Mouse (Mus musculus): ENCODE measurements around the gene Ncapg.
"Not testable (repeated sequence)": the region's sequence is repeated elsewhere in the genome, so short reads cannot be mapped to it uniquely, and the experiment has no call there.

The Ncapg gene

DNA sequence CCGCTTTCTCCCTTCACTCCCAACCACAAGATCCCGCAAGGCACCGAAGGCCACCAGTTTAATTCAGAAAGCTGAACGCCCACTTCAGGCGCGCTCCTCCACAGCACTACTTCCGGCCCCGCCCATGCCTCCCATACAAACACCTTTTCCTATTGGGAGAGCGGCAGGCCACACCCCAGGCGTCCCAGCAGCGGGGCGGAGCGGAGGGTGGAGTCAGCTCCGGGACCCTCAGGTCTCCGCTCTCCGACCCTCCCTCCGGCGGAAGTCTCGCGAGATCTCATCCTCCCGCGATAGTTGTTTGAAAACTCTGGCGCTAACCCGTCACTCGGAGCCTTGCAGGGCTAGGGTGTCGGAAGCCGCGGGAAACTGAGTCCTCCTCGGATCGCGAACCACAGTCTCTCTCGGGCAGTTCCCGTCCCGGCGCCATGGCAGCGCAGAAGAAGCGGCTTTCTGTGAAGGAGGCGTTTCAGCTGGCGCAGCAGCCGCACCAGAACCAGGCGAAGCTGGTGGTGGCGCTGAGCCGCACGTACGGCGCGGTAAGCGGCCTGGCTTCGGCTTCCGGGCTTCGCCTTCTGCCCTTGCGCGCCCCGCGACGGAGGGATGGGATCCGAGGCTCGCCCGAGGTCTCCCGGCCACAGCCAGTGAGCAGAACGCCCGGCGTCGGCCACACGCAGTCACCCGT is at the start of gene Ncapg:
Ncapg (plus strand) TSS at position 322 of the 682 bp plus-strand sequence.
- DNase-seq (ENCODE audit: low spot score) = peak; percentile 99

DNA sequence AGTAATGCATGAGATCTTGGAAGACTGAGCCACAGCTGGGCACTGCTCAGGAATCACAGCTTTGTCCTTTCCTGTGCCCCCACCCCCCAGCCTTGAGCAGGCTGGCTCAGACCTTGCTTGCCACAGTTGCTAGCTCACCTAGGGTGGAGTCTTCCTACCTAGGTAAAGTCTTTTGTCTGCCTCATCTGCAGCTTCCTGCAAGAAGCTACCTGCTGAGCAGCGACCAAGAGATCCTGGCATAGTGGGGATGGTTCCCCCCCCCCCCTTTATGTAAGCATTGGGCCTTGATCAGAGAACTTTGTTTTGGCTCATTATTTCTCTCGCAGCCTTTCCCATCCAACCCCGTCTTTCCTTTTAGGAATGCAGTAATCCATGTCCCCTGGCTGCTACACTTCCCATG is 48.2 kb upstream of the Ncapg start:
- DNase-seq (ENCODE audit: low spot score) = no peak

DNA sequence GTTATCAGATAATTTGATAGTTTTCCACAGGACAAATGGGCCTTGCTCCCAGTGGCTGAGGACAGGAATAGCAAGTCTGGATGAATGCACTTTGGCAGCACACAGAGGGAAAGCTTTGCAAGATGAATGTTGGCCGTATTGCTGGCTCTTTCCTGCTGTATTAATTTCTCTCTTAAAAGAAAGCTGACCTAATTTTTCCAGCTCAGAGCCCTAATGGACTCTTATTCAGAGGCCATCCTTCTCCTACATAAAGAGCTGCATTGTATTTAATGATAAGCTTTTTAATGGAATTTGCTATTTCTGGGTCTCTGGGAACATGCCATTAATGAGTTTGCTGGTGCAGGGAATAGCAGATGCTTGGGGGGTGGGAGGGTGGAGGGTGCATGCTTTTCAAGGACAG is 41.9 kb upstream of the Ncapg start:
- no peak for DNase-seq (ENCODE audit: low spot score)

DNA sequence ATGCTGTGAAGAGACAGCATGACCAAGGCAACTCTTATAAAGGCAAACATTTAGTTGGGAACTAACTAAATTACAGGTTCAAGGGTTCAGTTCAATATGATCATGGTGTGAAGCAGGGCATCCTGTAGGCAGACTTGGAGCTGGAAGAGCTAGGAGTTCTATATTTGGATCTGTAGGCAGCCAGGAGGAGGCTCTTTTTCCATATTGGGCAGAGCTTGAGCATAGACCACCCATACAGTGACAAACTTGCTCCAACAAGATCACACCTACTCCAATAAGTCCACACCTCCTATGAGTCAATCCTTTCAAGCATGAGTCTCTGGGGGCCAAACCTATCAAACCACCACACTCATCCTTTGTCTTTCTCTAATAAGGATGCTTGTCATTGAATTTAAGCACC is 40.2 kb upstream of the Ncapg start:
- no peak for DNase-seq (ENCODE audit: low spot score)

DNA sequence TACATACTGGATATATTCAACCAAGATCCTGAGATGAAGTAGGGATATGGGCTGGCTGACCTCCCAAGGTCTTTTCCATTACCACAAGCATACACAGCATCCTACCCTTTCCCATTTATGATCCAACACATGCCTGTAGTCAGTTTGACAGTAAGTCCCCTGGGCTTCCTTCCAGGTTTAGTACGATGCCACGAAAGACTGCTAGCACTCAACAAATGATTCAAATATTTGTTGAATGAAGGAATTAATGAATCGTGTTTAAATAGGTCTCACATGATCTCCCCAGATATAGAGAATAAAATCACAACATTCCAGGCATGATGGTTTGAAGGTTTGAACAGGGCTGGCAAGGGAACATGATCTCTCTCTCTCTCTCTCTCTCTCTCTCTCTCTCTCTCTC is 31.3 kb upstream of the Ncapg start:
- no peak for DNase-seq (ENCODE audit: low spot score)

DNA sequence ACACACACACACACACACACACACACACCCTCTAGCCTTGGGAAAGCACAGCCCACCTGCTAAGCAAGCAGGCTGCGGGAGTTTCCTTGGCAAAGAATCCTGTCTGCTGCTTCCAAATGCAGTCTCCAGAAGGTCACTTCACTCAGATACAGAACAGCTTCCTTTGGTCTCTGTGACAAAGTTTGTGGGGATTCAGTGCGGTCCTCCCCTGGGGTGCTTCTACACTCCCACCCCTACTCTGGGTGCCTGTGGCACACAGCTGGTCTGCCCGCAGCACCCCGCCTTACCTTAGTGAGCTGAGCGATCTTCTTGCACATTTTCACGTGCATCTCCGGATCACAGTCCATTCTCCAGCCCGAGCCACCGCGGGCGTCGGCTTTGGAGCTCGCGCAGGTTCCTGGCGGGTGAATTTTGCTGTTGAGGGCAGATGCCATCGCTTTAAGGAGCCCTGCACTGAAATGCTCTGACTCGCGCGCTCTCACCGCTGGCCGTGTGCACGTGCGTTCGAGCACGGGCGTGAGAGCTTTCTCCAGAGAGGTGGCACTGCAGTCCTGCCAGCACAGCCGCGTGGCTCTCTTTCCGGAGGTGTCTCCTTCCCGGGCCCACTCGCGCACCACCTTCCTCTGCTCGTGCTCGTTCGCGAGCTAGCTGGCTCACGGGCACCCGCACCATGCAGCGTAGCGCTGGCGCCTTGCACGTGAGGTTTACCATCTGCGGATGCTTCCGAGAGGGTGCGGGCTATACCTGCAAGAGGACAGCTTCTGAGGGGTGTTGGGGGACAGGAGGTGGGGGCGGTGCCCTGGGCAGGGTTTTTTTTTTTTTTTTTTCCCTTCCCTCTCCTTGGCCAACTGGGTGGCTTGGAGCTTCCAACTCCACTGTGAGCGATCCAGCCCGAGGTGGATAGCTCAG is 30.7 kb upstream of the Ncapg start, which contains the start of gene Fam184b:
Fam184b (minus strand) TSS at position 809 of the 909 bp plus-strand sequence.
- peak; percentile 16 for DNase-seq (ENCODE audit: low spot score)

DNA sequence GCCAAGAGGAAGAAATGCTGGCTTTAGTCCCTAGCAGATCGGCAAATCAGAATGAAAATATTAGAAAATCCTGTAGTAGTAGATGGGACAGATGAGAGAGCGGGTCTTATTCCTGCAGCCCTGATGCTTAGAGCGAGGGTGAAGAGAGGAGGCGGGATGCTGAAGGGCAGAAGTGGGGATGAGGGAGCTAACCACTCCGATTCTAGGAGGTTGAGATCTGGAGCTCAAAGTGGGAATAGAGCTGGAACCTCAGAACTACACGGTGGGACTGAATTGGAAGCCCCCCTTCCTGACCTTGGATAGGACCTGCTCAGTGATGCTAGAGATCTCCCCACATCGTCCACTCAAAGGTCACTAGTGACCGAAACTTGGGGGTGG is 30.0 kb upstream of the Ncapg start:
- DNase-seq (ENCODE audit: low spot score) = no peak

DNA sequence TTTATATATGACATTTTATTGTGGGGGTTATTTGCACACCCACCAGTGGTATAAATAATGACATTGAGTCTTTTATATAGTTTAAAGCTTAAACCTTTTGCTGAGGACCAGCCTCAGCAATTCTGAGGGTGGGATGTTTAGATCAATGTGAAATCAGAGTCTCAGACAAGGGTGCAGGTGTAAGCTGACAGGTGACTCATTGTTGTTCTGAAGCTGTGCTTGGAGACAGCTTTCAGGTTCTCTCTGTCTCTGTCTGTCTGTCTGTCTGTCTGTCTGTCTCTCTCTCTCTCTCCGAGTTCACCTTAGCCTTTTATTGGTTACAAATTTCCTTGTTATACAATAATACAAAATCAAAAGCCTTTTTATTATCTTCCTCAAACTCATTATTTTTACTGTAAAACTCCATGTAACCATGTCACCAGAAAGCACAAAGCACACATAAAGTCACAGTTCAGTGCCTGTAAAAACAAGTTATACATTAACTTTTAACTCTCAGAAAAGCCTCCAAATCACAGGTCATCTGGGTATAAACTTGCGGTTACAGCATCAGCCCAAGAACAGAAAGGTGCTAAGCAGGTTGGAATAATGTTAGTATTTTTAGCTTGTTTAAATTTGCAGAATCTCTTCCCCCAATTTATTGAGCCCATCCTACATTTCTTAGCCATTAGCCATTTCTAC is 18.6 kb upstream of the Ncapg start:
- no peak for DNase-seq (ENCODE audit: low spot score)

DNA sequence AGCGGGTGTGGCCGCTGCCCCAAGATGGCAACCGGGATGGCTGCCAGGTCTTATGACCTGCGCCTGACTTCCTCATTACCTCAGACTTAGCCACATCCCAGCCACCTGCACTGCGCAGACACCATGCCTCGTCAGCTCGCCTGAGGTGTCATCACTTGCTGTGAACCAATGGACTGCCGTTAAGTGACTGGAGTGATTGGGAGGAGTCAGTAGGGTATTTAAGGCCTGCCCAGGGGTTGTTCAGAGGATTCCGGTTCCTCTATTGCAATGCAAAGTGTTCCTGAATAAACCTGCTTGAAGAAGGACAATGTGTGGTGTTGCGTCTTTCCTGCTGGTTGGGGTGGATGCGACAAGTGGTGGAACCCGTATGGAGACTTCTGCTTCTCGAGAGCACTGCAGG is 11.3 kb upstream of the Ncapg start:
- DNase-seq (ENCODE audit: low spot score) = not testable (repeated sequence)

DNA sequence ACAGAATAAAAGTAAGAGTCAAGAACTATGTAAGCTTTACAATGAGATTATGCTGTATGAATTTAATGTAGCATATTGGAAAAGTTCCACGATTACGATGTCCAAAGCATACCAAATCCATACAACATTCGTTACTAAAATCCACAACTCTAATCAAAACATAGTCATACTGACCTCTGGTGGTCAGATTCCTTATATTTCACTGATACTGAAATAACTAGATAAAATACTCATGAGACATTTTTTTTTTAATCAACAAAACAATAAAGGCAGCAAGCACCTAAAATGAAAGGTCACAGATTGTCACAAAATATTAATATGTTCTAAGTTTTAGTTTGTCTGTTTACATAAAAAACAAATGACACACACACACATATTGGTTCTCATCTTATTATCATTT is 1.4 kb upstream of the Ncapg start:
- DNase-seq (ENCODE audit: low spot score) = peak; percentile 42

DNA sequence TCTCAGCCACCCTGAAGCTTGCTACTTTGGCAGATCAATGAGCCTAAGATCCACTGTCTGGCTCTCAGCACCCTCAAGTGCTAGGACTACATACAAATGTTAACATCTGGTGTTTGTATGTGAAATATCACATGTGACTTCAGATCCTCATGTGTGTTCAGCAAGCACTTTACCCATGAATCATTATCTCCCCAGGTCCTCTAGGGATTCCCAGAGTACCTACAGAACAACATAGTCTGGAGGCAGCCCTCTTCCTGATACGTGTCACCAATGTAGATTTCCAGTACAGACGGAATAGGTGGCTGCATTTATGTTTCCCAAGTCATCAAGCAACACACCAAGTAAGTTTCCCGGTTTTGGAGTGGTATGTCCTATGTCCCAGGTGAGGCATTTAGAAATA is 888 bp upstream of the Ncapg start:
- DNase-seq (ENCODE audit: low spot score) = no peak

DNA sequence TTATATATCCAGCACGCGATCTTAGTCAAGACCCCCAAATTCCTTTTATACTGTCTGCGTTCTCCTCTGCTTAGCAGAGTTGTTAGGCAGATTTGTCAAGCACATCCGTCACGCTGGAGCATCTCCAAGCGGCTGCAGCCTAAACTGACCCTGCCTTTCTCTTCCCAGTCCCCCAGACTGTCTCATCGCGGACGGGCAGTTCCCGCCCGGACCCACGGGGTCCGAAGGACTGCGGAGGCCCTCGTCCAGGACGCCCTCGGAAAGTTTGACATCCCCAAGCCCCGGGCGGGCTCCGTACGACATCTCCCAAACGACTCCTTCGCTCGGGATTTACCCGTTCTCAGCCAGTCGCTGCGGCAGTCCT is 503 bp upstream of the Ncapg start:
- DNase-seq (ENCODE audit: low spot score) = no peak

DNA sequence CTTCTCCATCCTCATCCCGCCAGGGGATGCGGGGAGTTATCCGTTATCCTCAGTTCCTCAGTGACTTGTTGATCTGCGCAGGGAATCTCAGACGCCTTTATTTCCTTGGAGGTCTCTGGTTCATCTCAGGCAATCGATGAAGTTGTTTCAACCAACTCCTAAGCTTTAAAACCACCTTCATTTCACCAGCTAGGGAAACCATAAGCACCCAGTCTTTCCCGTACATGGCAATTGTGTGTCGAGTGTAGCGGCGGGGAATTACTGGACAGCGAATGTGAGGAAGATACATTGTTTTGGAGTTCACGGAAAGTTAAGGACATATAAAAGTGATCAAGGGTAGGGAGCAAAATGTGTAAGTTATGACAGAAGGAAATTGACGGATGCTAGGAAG is 556 bp downstream of the Ncapg start:
- no peak for DNase-seq (ENCODE audit: low spot score)

DNA sequence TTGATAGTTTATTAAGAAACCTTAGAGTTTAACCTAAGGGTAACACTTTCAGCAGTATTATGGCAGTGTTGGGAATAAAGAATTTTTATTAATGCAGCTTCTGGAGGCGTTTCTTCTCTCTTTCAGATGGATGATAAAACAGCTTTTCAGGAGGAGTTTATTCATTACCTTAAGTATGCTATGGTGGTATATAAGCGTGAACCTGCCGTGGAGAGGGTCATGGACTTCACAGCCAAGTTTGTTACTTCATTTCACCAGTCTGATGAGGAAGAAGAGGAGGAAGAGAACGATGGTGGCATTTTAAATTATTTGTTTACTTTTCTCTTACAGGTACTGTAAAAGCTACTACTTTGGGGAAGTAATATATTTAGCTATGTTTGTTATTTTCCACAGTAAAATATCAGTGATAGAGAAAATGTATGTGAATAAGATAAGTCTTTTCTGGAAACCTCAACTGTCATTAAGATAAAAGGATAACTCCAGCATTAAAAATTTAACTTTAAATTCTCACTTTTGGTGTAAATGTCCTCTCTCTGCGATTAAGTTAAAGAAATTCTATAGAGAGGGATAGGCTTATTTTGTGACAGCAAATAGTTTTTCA is 1.3 kb downstream of the Ncapg start:
- DNase-seq (ENCODE audit: low spot score) = no peak

DNA sequence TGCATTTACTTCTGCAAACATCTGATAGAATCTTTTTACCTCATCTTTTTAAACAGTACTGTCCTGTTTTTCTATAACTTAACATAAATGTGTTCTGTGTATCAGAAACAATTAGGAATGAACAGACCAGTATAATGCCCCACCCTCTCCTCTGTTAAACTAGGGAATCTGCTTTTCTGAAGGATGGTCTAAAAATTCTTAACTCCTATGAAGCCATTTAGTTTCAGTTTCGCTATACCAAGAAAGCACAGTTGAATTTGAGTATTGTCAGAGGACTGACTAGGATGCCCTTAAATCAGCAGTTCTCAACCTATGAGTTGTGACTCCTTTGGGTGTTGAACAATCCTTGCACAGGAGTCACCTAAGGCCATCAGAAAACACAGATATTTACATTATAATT is 5.3 kb downstream of the Ncapg start:
- no peak for DNase-seq (ENCODE audit: low spot score)

DNA sequence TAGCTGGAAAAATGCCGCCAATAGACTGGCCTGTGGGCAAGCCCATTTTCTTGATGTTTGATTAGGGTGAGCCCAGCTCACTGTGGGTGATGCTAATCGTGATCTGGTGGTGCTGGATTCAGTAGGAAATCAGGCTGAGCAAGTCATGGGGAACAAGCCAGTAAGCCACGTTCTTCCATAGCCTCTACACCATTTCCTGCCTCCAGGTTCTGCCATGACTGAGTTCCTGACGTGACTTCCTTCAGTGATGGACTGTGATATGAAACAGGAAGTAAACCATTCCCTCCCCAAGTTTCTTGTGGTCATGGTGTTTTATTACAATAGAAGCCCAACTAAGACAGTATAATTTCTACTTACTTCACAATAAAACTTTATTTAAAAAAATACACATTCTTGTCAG is 7.9 kb downstream of the Ncapg start:
- no peak for DNase-seq (ENCODE audit: low spot score)

DNA sequence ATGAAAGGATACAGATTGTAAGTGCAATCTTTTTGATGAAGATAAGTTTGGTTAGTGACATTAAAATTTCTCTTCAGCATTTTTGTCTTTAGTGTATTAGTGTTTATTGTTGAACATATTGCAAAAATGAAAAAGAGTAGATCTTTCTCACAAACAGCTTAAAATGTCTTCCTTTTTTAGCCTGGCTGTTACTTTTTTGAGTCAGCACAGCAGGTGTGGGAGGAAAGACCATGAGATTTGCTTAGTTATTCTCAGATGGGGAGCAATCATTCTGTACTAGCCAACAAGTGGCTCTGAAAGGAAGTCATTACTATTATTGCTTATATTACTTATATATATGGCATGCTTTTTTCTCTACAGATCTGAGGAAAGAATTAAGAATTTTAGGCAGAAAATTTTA is 10.2 kb downstream of the Ncapg start:
- DNase-seq (ENCODE audit: low spot score) = no peak

DNA sequence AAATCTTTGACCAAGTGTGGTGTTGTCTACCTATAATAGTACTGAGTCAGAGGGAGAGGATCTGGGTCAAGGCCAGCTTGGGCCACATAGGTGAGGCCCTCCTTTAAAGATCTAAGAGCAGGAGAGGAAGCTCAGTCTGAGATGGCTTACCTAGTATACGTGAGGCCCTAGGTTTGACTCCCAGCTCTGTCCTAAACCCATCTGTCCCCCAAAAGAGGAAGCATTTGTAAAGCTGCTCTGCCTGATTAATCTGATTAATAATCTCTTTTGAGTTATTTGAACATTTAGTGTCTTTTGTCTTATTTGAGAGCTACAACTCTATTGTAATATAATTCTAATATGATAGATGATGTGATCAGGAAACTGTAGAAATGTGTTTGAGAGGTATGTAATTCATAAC is 13.7 kb downstream of the Ncapg start:
- DNase-seq (ENCODE audit: low spot score) = no peak

DNA sequence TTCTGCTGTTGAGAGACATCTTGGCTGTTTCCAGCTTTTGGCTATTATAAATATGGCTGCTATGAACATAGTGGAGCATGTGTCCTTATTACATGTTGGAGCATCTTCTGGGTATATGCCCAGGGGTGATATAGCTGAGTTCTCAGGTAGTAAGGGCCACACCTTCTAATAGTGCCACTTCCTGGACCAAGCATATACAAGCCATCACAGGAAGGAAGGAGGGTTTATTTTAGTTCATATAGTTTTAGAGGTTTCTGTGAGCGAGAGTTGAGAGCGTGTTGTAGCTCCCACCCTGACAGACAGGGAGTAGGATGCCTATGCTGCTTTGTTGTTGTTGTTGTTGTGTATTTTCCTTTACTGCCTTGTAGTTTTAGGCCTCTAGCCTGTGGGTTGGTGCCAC is 15.5 kb downstream of the Ncapg start:
- no peak for DNase-seq (ENCODE audit: low spot score)

DNA sequence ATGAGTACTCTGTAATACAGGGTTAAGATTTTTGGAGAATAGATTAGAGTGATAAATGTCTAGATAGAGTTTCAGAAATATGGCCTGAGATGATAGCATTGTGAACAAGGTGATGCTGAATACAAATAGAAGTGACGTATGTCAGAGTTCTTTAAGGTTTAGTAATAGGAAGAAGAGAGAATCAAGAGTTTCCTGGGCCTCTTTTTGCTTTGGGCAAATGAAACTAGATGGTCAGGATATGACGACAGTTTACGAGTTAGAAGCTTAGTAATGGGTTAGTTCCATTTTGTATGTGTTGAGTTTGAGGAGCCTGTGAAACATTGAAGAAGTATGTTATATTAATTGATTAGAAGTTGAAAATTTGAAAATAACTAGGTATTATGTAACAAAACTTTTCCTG is 16.5 kb downstream of the Ncapg start:
- DNase-seq (ENCODE audit: low spot score) = no peak

DNA sequence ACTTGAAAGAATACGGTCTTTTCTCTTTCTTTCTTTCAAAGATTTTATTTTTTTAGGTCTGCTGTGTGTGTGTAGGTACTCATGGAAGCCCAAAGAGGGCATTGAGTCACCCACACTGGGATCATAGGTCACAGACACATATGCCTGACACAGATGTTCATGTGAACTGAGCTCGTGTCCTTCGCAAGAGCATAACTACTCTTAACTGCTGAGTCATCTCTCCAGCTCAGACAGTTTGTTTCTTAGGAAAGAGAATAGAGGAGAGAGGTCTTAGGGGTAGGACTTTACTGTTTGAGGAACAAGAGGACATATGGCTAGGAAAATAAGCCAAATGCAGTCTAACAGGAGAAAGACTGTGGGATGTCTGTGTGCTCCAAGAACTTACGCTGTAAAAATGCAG is 19.4 kb downstream of the Ncapg start:
- no peak for DNase-seq (ENCODE audit: low spot score)

DNA sequence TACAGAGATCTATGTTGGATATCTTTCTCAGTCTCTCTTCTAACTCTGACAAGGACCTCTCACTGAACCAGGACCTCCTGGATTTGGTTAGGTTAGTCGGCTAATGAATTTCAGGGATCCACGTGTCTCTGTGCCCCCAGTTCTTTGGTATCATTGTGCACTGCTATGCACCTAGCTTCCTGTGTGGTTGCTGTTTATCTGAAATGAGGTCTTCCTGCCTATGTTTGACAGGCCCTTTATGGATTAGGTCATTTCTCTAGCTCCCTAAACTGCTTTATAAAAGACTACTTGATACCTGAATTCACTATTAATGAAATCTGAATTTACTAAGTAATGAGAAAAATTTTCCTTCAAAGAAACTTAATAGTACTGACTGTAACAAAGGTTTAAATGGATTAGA is 21.1 kb downstream of the Ncapg start:
- no peak for DNase-seq (ENCODE audit: low spot score)

DNA sequence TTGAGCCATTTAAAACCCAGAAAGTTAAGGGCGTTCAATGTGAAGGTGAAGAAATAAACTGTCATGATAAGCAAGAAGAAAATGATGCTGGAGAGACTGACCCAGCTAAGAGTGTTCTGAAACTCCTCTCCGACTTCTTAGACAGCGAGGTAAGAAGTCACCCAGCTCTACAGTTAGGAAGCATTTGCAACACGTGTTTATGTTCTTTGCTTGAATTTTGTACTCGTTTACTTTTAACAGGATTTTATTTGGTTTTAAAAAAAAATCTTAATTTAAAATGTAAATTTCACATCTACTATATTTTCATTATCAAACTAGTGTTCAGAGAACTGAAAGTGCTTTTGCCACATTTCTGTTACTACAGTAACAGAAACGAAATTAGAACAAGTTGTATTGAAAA is 22.0 kb downstream of the Ncapg start:
- DNase-seq (ENCODE audit: low spot score) = no peak

All from lung, postnatal 25 days (tissue).